Mouse (Mus musculus): Measurements from ENCODE around the gene Mcm3ap. TPM values are rescaled to one million over a fixed set of nuclear protein-coding genes. Genes with fewer than 3 reads are reported as not detected.

The Mcm3ap gene
- polyA plus RNA-seq, 1 experiment = 17.3 TPM

DNA sequence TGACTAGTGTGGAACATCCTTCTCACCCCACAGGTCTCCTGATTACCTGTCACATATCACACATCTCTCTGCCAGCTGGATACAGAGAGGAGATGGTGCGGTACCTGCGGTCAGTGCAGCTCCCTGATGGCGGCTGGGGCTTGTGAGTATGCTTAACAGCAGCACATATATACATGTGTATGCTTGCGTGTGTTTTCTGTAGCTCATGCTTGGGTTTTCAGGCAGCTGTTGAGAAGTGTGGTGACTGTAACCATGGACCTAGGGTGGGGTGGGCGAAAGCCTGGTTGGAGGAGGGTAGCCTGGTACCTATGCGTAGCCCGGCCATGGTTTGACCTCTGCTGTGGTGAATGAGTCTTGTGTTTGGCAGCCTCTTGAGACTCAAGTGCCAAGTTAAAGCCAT is 66.8 kb downstream of the Mcm3ap start:
- Histone ChIP-seq H3K4me3 (ENCODE audit: insufficient read depth, low read depth, low read length) (no peak overlapping the region), H3K27ac (replicated peaks; ENCODE audit: low read depth, low read length) (no peak overlapping the region), H3K4me1 (ENCODE audit: control insufficient read depth, insufficient read depth, insufficient read length, low read length) (peaks cover 5% of the 10 kb centered on the region)

DNA sequence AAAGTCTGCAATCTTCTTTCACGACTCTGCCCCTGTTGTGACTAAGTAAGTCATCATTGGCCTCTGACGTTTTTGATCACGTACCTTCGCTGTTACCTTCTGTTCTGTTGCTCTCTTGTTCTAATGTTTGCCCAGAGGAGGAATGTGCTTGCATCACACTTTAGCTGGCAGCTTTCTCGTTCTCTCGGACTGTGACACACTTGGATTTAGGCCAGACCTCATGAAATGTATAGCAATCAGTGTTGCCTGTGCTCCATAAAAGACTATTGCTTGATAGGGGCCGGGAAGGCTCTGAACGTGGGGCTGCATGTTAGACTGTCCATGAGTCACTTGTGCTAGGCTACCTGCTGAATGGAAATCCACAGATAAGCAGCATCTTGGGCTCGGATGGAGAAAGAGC is 68.9 kb downstream of the Mcm3ap start:
- Histone ChIP-seq H3K4me3 (ENCODE audit: insufficient read depth, low read depth, low read length) (no peak overlapping the region), H3K27ac (replicated peaks; ENCODE audit: low read depth, low read length) (no peak overlapping the region), H3K4me1 (ENCODE audit: control insufficient read depth, insufficient read depth, insufficient read length, low read length) (no peaks in the 10 kb centered on the region)

DNA sequence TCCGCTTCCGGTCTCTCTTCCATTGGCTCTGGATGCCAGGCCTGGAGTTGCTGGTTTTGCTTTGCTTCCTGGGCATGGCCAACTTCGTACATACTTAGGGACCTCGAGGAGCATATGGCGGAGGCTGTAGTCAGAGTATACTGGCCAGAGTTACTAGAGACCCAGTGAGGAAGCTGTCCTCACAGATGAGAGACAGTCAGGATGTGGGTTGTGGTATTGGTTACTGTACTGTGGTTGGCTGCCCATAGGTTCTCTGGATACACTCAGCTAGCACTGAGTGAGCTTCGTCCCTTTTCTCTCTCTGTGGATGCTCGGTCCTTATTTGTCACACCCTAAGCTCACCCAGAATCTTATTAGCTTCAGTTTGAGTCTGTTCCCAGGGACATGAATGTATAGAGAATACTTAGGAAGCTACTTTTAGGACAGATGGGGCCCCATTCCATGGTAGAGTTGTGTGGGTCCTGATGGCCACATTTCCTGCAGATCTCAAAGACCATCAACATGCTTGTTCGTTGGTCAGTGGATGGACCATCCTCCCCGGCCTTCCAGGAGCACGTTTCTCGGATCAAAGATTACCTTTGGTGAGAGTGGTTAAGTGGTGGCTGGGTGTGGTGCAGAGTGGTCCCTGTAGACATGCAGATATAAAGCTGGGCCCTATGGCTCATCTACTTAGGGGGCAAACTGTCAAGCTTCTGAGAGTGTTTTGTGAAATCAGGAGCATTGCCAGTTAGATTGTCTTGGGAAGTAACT is 72.8 kb downstream of the Mcm3ap start:
- Histone ChIP-seq H3K4me3 (ENCODE audit: insufficient read depth, low read depth, low read length) (no peak overlapping the region), H3K4me1 (ENCODE audit: control insufficient read depth, insufficient read depth, insufficient read length, low read length) (no peaks in the 10 kb centered on the region), H3K27ac (replicated peaks; ENCODE audit: low read depth, low read length) (no peak overlapping the region)

DNA sequence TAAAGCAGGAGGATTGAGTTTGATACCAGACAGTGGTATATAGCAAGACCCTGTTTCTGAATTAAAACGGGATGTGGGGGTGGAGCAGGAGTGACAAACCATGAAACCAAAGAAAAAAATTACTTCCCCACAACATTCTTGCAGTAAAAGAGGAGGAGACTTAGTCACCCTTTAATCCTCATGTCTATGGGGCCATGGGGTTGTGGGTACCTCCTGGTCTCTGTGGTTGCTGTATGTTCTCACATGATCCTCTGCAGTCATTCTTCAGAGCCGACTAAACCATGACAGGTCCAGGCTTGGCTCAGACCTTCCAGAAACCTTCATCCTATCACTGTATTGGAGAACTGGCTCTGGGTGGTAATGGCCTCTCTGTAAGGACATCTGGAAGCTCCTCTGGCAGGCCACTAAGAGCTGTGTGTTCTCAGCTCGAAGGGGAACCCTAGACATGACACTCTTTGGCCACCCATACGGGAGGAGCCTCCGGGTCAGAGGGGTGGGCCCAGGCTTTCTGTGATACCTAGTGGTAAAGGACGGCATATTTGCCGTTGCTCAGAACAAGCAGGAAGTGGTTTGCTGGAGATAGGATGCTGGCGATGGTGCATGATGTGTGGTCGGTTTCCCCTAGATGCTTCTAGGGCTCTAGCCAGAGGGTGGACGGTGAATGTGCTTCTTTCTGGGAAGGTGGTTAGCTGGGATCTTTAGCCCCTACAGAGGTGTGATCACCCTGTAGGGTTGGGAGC is 74.1 kb downstream of the Mcm3ap start:
- H3K27ac ChIP-seq (replicated peaks; ENCODE audit: low read depth, low read length) = no peak overlapping the region
- H3K4me3 ChIP-seq (ENCODE audit: insufficient read depth, low read depth, low read length) = no peak overlapping the region
- no peaks in the 10 kb centered on the region for H3K4me1 ChIP-seq (ENCODE audit: control insufficient read depth, insufficient read depth, insufficient read length, low read length)

DNA sequence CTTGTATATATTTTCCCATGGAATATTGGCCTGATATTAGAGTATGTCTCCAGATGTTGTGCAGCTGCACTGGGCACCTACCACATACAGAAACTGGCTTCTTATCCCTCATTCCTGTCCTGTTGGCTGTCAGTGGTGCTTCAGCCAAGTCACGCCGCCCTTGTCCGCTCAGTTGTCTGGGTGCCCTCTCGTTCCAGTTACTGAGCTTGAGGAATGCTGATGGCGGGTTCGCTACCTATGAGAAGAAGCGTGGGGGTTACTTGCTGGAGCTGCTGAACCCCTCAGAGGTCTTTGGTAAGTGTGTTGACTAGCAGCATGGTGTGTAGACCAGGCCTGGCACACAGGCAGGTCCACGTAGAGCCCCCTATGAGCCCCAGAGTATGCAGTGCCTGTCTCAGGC is 77.8 kb downstream of the Mcm3ap start:
- Histone ChIP-seq H3K4me3 (ENCODE audit: insufficient read depth, low read depth, low read length) (no peak overlapping the region), H3K27ac (replicated peaks; ENCODE audit: low read depth, low read length) (no peak overlapping the region), H3K4me1 (ENCODE audit: control insufficient read depth, insufficient read depth, insufficient read length, low read length) (no peaks in the 10 kb centered on the region)

DNA sequence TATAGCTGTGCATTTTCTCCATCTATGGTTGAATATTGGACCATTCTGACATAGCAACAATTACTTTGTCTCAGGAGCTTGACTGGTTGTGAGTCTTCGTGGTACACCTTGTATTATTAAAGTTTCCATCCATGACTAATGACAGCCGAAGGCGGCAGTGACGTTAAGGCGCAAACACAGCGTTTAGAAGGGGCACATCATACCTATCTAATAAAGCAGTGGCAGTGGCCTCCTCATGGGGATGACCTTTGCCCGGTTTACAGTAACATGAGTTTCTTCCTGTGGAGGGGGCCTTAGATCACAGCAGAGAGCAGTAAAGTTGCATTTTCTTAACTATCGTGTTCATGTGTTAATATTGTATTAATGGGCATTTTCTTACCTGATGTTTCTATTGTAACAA is 79.5 kb downstream of the Mcm3ap start:
- no peaks in the 10 kb centered on the region for H3K4me1 ChIP-seq (ENCODE audit: control insufficient read depth, insufficient read depth, insufficient read length, low read length)
- H3K27ac ChIP-seq (replicated peaks; ENCODE audit: low read depth, low read length) = no peak overlapping the region
- H3K4me3 ChIP-seq (ENCODE audit: insufficient read depth, low read depth, low read length) = no peak overlapping the region

DNA sequence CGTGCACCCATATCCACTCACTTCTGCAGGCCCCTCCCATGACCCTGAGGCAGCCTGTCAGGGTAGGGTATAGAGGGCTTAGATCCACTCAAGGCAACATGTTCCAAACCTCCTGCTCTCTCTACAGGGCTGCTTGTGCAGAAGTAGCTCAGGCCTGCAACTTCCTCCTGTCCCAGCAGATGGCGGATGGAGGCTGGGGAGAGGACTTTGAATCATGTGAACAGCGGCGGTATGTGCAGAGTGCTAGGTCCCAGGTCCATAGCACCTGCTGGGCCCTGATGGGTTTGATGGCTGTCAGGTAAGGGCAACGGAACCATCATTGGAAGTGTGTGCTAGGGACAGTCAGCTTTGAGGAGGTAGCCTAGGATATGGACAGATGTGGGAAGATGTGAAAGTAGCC is 81.7 kb downstream of the Mcm3ap start:
- H3K4me3 ChIP-seq (ENCODE audit: insufficient read depth, low read depth, low read length) = no peak overlapping the region
- no peak overlapping the region for H3K27ac ChIP-seq (replicated peaks; ENCODE audit: low read depth, low read length)
- H3K4me1 ChIP-seq (ENCODE audit: control insufficient read depth, insufficient read depth, insufficient read length, low read length) = no peaks in the 10 kb centered on the region

DNA sequence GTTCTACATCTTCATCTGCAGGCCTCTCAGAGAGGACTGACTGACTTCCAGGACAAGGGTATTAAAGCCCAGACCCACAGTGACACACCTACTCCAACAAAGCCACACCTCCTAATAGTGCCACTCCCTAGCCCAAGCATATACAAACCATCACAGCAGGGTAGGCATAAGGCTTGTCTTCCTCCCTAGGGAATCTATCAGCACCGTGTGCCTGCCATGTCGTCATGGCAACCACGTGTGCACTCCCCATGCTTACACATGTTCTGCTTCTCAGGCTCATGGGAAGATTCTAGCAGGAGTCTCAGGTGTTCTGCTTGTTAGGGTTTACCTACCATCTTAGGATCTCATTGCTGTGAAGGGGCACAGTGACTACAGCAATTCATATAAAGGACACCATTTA is 82.8 kb downstream of the Mcm3ap start:
- Histone ChIP-seq H3K27ac (replicated peaks; ENCODE audit: low read depth, low read length) (no peak overlapping the region), H3K4me1 (ENCODE audit: control insufficient read depth, insufficient read depth, insufficient read length, low read length) (no peaks in the 10 kb centered on the region), H3K4me3 (ENCODE audit: insufficient read depth, low read depth, low read length) (no peak overlapping the region)

DNA sequence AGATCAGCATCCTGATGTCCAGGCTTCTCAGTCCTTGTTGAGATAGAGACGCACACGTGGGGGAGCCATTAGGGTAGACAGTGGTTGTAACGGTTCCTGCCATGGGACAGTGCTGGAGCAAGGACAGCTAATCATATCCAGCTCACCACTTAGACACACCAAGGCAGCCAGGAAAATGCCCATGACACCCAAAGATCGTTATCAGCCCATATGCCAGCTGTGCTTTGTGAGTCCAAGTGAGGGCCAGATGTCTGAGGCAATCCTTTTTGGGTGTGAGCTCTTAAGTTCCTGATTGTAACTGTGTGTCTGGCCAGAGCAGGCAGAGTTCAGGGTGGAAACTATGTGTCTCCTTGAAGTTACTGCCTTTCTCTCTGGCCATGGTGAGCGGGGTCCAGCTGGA is 85.3 kb downstream of the Mcm3ap start:
- no peaks in the 10 kb centered on the region for H3K4me1 ChIP-seq (ENCODE audit: control insufficient read depth, insufficient read depth, insufficient read length, low read length)
- no peak overlapping the region for H3K27ac ChIP-seq (replicated peaks; ENCODE audit: low read depth, low read length)
- no peak overlapping the region for H3K4me3 ChIP-seq (ENCODE audit: insufficient read depth, low read depth, low read length)

DNA sequence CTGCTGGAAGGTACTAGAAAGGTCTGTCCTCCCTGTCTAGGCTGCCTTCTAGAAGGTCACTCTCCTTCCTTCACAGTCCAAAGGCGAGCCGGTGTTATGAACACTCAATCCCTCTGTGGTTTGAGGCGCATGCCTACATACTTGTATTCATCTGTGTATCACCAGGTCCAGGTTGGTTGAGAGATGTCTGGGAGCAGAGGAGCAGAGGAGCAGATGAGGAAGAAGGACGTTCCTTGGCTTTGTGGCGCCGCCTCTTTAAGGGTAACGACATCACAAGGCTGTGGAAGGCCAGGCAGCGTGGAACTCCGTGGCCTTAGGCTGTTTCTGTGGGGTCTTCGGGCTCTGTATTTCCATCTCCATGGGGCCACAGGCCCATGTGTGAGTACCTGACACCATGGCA is 93.2 kb downstream of the Mcm3ap start, which contains the start of gene Spatc1l:
Gene Spatc1l (plus strand): TSS at position 301 of the 400 bp plus-strand sequence.
- Histone ChIP-seq H3K27ac (replicated peaks; ENCODE audit: low read depth, low read length) (no peak within 1 kb of the TSS), H3K4me1 (ENCODE audit: control insufficient read depth, insufficient read depth, insufficient read length, low read length) (no peaks in the 10 kb centered on the region), H3K4me3 (ENCODE audit: insufficient read depth, low read depth, low read length) (no peak within 1 kb of the TSS)

Other genes with a start within 250 kb of the Mcm3ap start
- gene Prmt2, start 231.1 kb upstream of the Mcm3ap start, polyA plus RNA-seq (2012; ENCODE audit: insufficient read depth, insufficient read length, missing spikeins) = 11.6 and 14.1 TPM in 2 replicates
- 263 and 317 TPM in 2 replicates for gene S100b, start 215.1 kb upstream of the Mcm3ap start, polyA plus RNA-seq (2012; ENCODE audit: insufficient read depth, insufficient read length, missing spikeins)
- gene Dip2a, start 123.6 kb upstream of the Mcm3ap start, polyA plus RNA-seq (2012; ENCODE audit: insufficient read depth, insufficient read length, missing spikeins) = 15.9 TPM in 2 replicates
- not detected in 2 replicates for gene AC141477.1, start 28.5 kb upstream of the Mcm3ap start, polyA plus RNA-seq (2012; ENCODE audit: insufficient read depth, insufficient read length, missing spikeins)
- 4.7 and 5.6 TPM in 2 replicates for gene Pcnt, start 26.1 kb upstream of the Mcm3ap start, polyA plus RNA-seq (2012; ENCODE audit: insufficient read depth, insufficient read length, missing spikeins)
- not detected in 2 replicates for gene 2610028H24Rik, start 19.8 kb upstream of the Mcm3ap start, polyA plus RNA-seq (2012; ENCODE audit: insufficient read depth, insufficient read length, missing spikeins)
- gene Ybey, start 187 bp downstream of the Mcm3ap start, polyA plus RNA-seq (2012; ENCODE audit: insufficient read depth, insufficient read length, missing spikeins) = 2.1 and 2.9 TPM in 2 replicates
- gene Lss, start 62.7 kb downstream of the Mcm3ap start, polyA plus RNA-seq (2012; ENCODE audit: insufficient read depth, insufficient read length, missing spikeins) = 28.3 and 42.6 TPM in 2 replicates
- gene Spatc1l, start 93.3 kb downstream of the Mcm3ap start, polyA plus RNA-seq (2012; ENCODE audit: insufficient read depth, insufficient read length, missing spikeins) = not detected in 2 replicates
- gene Ftcd, start 106.7 kb downstream of the Mcm3ap start, polyA plus RNA-seq (2012; ENCODE audit: insufficient read depth, insufficient read length, missing spikeins) = not detected in 2 replicates
- 34.7 and 42.3 TPM in 2 replicates for gene Col6a2, start 154.7 kb downstream of the Mcm3ap start, polyA plus RNA-seq (2012; ENCODE audit: insufficient read depth, insufficient read length, missing spikeins)